Mouse (Mus musculus): ENCODE measurements around the gene Gm9125. TPM values are rescaled to one million over a fixed set of nuclear protein-coding genes. Genes with fewer than 3 reads are reported as not detected.
"Not testable (repeated sequence)": the region's sequence is repeated elsewhere in the genome, so short reads cannot be mapped to it uniquely, and the experiment has no call there.

The Gm9125 gene
- polyA plus RNA-seq (2015; fragmentation: Nextera tagmentation; extraction: Ambion mirVana) = 0.22 and 0.29 TPM in 2 replicates

DNA sequence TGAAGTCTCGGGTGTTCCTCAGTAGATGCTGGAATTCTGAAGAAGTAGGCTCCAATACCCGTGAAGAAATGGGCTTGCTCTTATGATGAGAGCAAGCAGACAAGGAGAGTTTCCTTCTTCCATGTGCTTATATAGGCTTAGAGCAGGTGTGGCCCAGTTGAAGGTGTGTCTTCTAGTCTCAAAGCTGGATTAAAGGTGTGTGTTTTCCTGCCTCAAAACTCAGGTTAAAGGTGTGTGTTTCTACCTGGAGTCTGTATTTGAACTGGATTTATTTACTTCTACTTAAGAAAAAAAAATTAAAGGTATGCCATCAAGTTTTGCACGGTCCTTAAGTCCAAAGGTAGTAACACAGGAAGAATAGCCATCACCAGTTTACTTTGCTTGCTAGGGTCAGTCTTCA is at the start of gene Gm9125:
Gene Gm9125 (minus strand): TSS at position 101 of the 400 bp plus-strand sequence.
- WGBS = 87% methylated on average over 1 of the region's 3 CpGs
- not testable (repeated sequence) for H3K36me3 ChIP-seq (ENCODE audit: control insufficient read depth, insufficient read depth); H3K9ac ChIP-seq (ENCODE audit: low read depth, low read length)

GRCm38 (mm10) chr3:94072544-94072943 is 17.9 kb upstream of the Gm9125 start, which contains the start of gene Gm10697:
Gene Gm10697 (minus strand): TSS chr3:94072644.
- not testable (repeated sequence) for H3K9ac ChIP-seq (ENCODE audit: low read depth, low read length); H3K27me3 ChIP-seq (replicated peaks; ENCODE audit: control insufficient read depth, insufficient read depth, low read length); H3K4me3 ChIP-seq (ENCODE audit: low read depth, low read length); H3K4me1 ChIP-seq (replicated peaks; ENCODE audit: control insufficient read depth, insufficient read depth, low read length); H3K9me3 ChIP-seq (ENCODE audit: control insufficient read depth); H3K27ac ChIP-seq (ENCODE audit: low read depth, low read length); H3K36me3 ChIP-seq (ENCODE audit: control insufficient read depth, insufficient read depth); ATAC-seq; H3K4me2 ChIP-seq (replicated peaks; ENCODE audit: low read depth)
- 90% methylated on average over 1 of the region's 3 CpGs for WGBS

More for the DNA sequence above, at the start of gene Gm9125:
- not testable (repeated sequence) for H3K4me2 ChIP-seq (replicated peaks; ENCODE audit: low read depth); H3K4me1 ChIP-seq (replicated peaks; ENCODE audit: control insufficient read depth, insufficient read depth, low read length); ATAC-seq; H3K9me3 ChIP-seq (ENCODE audit: control insufficient read depth); H3K4me3 ChIP-seq (ENCODE audit: low read depth, low read length); H3K27ac ChIP-seq (ENCODE audit: low read depth, low read length); H3K27me3 ChIP-seq (replicated peaks; ENCODE audit: control insufficient read depth, insufficient read depth, low read length)

GRCm38 (mm10) chr3:94049566-94050121 is 5.0 kb downstream of the Gm9125 start:
- H3K27me3 ChIP-seq (replicated peaks; ENCODE audit: control insufficient read depth, insufficient read depth, low read length); H3K27ac ChIP-seq (ENCODE audit: low read depth, low read length); H3K9me3 ChIP-seq (ENCODE audit: control insufficient read depth); H3K4me3 ChIP-seq (ENCODE audit: low read depth, low read length); H3K4me1 ChIP-seq (replicated peaks; ENCODE audit: control insufficient read depth, insufficient read depth, low read length); H3K4me2 ChIP-seq (replicated peaks; ENCODE audit: low read depth); H3K36me3 ChIP-seq (ENCODE audit: control insufficient read depth, insufficient read depth); H3K9ac ChIP-seq (ENCODE audit: low read depth, low read length): not testable (repeated sequence)
- WGBS = no CpG with 5 or more reads among the region's 5 CpGs
- ATAC-seq = peak; percentile 95

DNA sequence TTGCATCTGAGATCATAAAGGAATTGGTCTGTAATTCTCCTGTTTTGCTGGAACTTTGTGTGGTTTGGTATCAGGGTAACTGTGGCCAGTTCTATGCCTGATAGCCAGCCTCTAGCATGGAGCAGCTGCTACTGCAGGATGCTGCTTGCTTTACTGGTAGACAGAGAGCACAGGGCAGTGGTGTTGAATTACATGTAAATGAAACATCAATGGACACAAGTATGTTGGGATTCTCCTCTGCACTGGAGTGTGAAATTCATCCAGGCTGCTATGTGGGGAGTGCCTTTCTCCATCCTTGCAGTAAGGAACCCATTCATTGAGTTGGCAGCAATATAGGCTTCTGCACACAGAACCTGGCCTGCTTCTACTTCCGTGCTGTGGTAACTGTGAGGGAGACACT is 16.4 kb downstream of the Gm9125 start:
- WGBS = 89% methylated on average over 1 of the region's 1 CpGs

DNA sequence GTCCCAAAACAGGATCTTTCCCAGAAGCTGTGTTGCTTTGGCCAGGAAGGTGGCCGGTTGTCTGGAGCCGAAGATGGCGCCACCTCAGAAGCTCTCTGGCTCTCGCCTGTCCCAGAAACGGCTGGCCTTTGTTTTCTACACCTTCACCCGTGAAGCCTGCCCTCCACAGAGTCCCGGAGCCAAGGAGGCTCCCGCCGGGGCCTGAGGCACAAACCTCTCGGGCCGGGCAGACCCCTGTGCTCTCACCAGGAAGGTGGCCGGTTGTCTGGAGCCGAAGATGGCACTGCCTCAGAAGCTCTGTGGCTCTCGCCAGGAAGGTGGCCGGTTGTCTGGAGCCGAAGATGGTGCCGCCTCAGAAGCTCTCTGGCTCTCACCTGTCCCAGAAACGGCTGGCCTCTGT is 20.3 kb downstream of the Gm9125 start:
- H3K4me3 ChIP-seq (ENCODE audit: low read depth, low read length); H3K27me3 ChIP-seq (replicated peaks; ENCODE audit: control insufficient read depth, insufficient read depth, low read length); H3K9me3 ChIP-seq (ENCODE audit: control insufficient read depth); H3K9ac ChIP-seq (ENCODE audit: low read depth, low read length); H3K36me3 ChIP-seq (ENCODE audit: control insufficient read depth, insufficient read depth); H3K4me1 ChIP-seq (replicated peaks; ENCODE audit: control insufficient read depth, insufficient read depth, low read length); ATAC-seq; H3K4me2 ChIP-seq (replicated peaks; ENCODE audit: low read depth); H3K27ac ChIP-seq (ENCODE audit: low read depth, low read length): not testable (repeated sequence)
- WGBS = 91% methylated on average over 17 of the region's 18 CpGs

More for the DNA sequence above, 16.4 kb downstream of the Gm9125 start:
- not testable (repeated sequence) for H3K36me3 ChIP-seq (ENCODE audit: control insufficient read depth, insufficient read depth); H3K4me3 ChIP-seq (ENCODE audit: low read depth, low read length); H3K27me3 ChIP-seq (replicated peaks; ENCODE audit: control insufficient read depth, insufficient read depth, low read length); H3K9me3 ChIP-seq (ENCODE audit: control insufficient read depth); H3K9ac ChIP-seq (ENCODE audit: low read depth, low read length); H3K4me2 ChIP-seq (replicated peaks; ENCODE audit: low read depth); H3K27ac ChIP-seq (ENCODE audit: low read depth, low read length); ATAC-seq; H3K4me1 ChIP-seq (replicated peaks; ENCODE audit: control insufficient read depth, insufficient read depth, low read length)

Other genes starting within 250 kb of the Gm9125 start
- gene Tdpoz3, start 228.9 kb downstream of the Gm9125 start, polyA plus RNA-seq (2015; fragmentation: Nextera tagmentation; extraction: Ambion mirVana) = not detected in 2 replicates
- gene Gm9117, start 111.3 kb downstream of the Gm9125 start, polyA plus RNA-seq (2015; fragmentation: Nextera tagmentation; extraction: Ambion mirVana) = 0.12 and 0.17 TPM in 2 replicates
- gene Tdpoz5, start 93.6 kb downstream of the Gm9125 start, polyA plus RNA-seq (2015; fragmentation: Nextera tagmentation; extraction: Ambion mirVana) = not detected in 2 replicates
- not detected in 2 replicates for gene Gm10697, start 17.8 kb upstream of the Gm9125 start, polyA plus RNA-seq (2015; fragmentation: Nextera tagmentation; extraction: Ambion mirVana)
- not detected in 2 replicates for gene Gm10696, start 123.3 kb upstream of the Gm9125 start, polyA plus RNA-seq (2015; fragmentation: Nextera tagmentation; extraction: Ambion mirVana)
- gene Gm5286, start 141.8 kb upstream of the Gm9125 start, polyA plus RNA-seq (2015; fragmentation: Nextera tagmentation; extraction: Ambion mirVana) = not detected in 2 replicates
- not detected in 2 replicates for gene Gm4778, start 209.2 kb upstream of the Gm9125 start, polyA plus RNA-seq (2015; fragmentation: Nextera tagmentation; extraction: Ambion mirVana)

Data from intestine, postnatal 0 days (tissue).